Mouse (Mus musculus) stomach, postnatal 0 days (tissue): ENCODE results near the gene Fzd9.

ENCODE experiments used
- CTCF ChIP-seq: IDR thresholded peaks from 2 replicates; pipeline ENCODE4 v1.5.1; 2016; ENCODE audit warnings: antibody characterized with exemption, low read depth, mild to moderate bottlenecking, moderate library complexity
- EP300 ChIP-seq: optimal IDR thresholded peaks from 2 replicates; pipeline ENCODE3; 2016; ENCODE audit warnings: antibody characterized with exemption

DNA sequence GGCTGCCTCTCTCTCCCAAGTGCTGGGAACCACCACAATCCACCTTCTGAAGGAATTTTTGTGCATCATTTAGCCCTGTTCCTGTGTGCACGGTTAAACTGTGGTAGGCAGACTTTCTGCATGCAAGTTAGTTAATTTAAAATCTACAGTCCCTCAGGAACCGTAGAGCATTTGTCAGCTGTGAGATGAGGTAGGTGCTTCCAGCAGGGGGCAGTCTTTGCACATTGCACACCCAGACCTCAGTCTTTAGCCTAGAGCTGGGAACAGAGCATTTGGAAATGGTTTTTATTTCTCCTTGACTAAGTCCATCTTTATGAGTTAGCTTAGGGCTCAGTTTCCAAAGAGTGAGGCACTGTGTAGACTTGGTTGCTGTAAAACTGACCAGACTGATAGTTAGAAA, 14.5 kb downstream of the Fzd9 start:
- TF ChIP-seq CTCF (peak; percentile 88), EP300 (no peak)
